Comparison of ENCODE assay signal across 18 mouse cellular contexts in genomic region chr14:118465331-118465730, GRCm38 (mm10).
"Had no signal": no experiment of that assay in that cellular context is flagged by ENCODE, and none has a peak within 500 bp of the region (broad histone marks: within the 10 kb centered on the region; RNA-seq: fewer than 3 reads in every experiment).

No protein-coding gene starts in this region.

- ATAC-seq: hindbrain, embryonic 16.5 days; inflammation-experienced regulatory T-cells, adult 6 months; intestine, embryonic 15.5 days; intestine, postnatal 0 days had no signal

- DNase-seq: gastrocnemius, adult 2 months; gastrocnemius, postnatal 10 days; gastrocnemius, postnatal 25 days; heart, adult 2 months; heart, postnatal 10 days; heart, postnatal 4 days; kidney, adult 18-20 months; kidney, adult 8-10 months; kidney, postnatal 10 days; kidney, postnatal 25 days; kidney, postnatal 4 days; layer of hippocampus, postnatal 36 days; liver; liver, embryonic 13.5 days had no signal
